Mouse (Mus musculus) kidney, embryonic 14.5 days (tissue): ENCODE measurements at regions not wholly inside any gene's neighbourhood (a gene's known extent, or its start where the extent isn't known, plus 50 kb on each side); places are given as distances from the start of the nearest gene placed in this dataset.

Experiments used
- ATAC-seq: fragments of 200-750 bp; cut with Nextera tagmentation; 2 replicates; pipeline ENCODE4 v1.8.0; 2017; ENCODE audit warnings: moderate number of reproducible peaks, mild to moderate bottlenecking, moderate TSS enrichment, moderate library complexity; ENCODE audit not compliant: low FRiP score, low TSS enrichment
- H3K27ac ChIP-seq: fragments of 300-500 bp; sonication (generic); 2 replicates; pipeline ENCODE4 v1.5.1; 2014; ENCODE audit warnings: low read depth, mild to moderate bottlenecking, low read length, moderate library complexity, mixed read lengths
- H3K27me3 ChIP-seq: fragments of 300-500 bp; sonication (generic); 2 replicates; pipeline ENCODE4 v1.6.1; 2014; ENCODE audit warnings: mild to moderate bottlenecking, low read length; ENCODE audit not compliant: control insufficient read depth, insufficient read depth
- H3K36me3 ChIP-seq: fragments of 300-500 bp; sonication (generic); 2 replicates; pipeline ENCODE4 v1.6.1; 2014; ENCODE audit warnings: low read length, mixed read lengths; ENCODE audit not compliant: control insufficient read depth, insufficient read depth
- H3K4me1 ChIP-seq: fragments of 300-500 bp; sonication (generic); 2 replicates; pipeline ENCODE4 v1.6.1; 2014; ENCODE audit warnings: low read length, mixed read lengths; ENCODE audit not compliant: control insufficient read depth, insufficient read depth
- H3K4me2 ChIP-seq: fragments of 300-500 bp; sonication (generic); replicated peaks from 2 replicates; pipeline ENCODE4 v1.6.1; 2014; ENCODE audit warnings: low read depth, mild to moderate bottlenecking, low read length
- H3K4me3 ChIP-seq: fragments of 300-500 bp; sonication (generic); 2 replicates; pipeline ENCODE4 v1.5.1; 2014; ENCODE audit warnings: mild to moderate bottlenecking, low read length
- H3K9ac ChIP-seq: fragments of 300-500 bp; sonication (generic); 2 replicates; pipeline ENCODE4 v1.6.1; 2014; ENCODE audit warnings: low read depth, mild to moderate bottlenecking, low read length, moderate library complexity
- H3K9me3 ChIP-seq: fragments of 300-500 bp; sonication (generic); 2 replicates; pipeline ENCODE4 v1.6.1; 2016; ENCODE audit warnings: low read length; ENCODE audit not compliant: control insufficient read depth
- WGBS: fragments of 180-500 bp; shearing (Covaris S2); extraction: QIAGEN DNeasy Blood & Tissue Kit; methylation state at CpG from one replicate; pipeline ENCODE4 v1.1.7; 2014; 5-methylcytosine and 5-hydroxymethylcytosine counted together

GRCm38 (mm10) chr3:34219096-34219495 lies 138.0 kb upstream of the Dnajc19 start:
- Histone ChIP-seq H3K4me2 (no peak overlapping the region), H3K9ac (no peak overlapping the region), H3K9me3 (no peaks in the 10 kb centered on the region), H3K27me3 (no peaks in the 10 kb centered on the region), H3K36me3 (no peaks in the 10 kb centered on the region), H3K4me3 (no peak overlapping the region), H3K4me1 (no peaks in the 10 kb centered on the region), H3K27ac (no peak overlapping the region)
- WGBS = 91% methylated on average over 2 of the region's 2 CpGs
- no peak for ATAC-seq

- Histone ChIP-seq H3K4me2 (no peak overlapping the region), H3K36me3 (no peaks in the 10 kb centered on the region), H3K9ac (no peak overlapping the region), H3K4me3 (no peak overlapping the region), H3K9me3 (no peaks in the 10 kb centered on the region), H3K4me1 (no peaks in the 10 kb centered on the region), H3K27me3 (no peaks in the 10 kb centered on the region), H3K27ac (no peak overlapping the region)
- WGBS = 72% methylated on average over 4 of the region's 4 CpGs
- ATAC-seq = no peak
Observed at GRCm38 (mm10) chr3:34217911-34218310, 136.8 kb upstream of the Dnajc19 start.

GRCm38 (mm10) chr3:34214233-34214632 lies 133.1 kb upstream of the Dnajc19 start:
- 88% methylated on average over 6 of the region's 6 CpGs for WGBS
- H3K27me3 ChIP-seq = no peaks in the 10 kb centered on the region
- H3K36me3 ChIP-seq = no peaks in the 10 kb centered on the region
- H3K9ac ChIP-seq = no peak overlapping the region
- H3K27ac ChIP-seq = no peak overlapping the region
- no peaks in the 10 kb centered on the region for H3K9me3 ChIP-seq
- ATAC-seq = no peak
- H3K4me3 ChIP-seq = no peak overlapping the region
- no peak overlapping the region for H3K4me2 ChIP-seq
- H3K4me1 ChIP-seq = no peaks in the 10 kb centered on the region

GRCm38 (mm10) chr3:34206454-34206853 lies 125.3 kb upstream of the Dnajc19 start:
- H3K36me3 ChIP-seq = no peaks in the 10 kb centered on the region
- no peaks in the 10 kb centered on the region for H3K27me3 ChIP-seq
- H3K9ac ChIP-seq = no peak overlapping the region
- 97% methylated on average over 3 of the region's 3 CpGs for WGBS
- H3K9me3 ChIP-seq = no peaks in the 10 kb centered on the region
- no peak for ATAC-seq
- H3K4me1 ChIP-seq = no peaks in the 10 kb centered on the region
- no peak overlapping the region for H3K27ac ChIP-seq
- H3K4me3 ChIP-seq = no peak overlapping the region
- no peak overlapping the region for H3K4me2 ChIP-seq

- Histone ChIP-seq H3K9ac (no peak overlapping the region), H3K4me2 (no peak overlapping the region), H3K36me3 (no peaks in the 10 kb centered on the region), H3K4me1 (no peaks in the 10 kb centered on the region), H3K27ac (no peak overlapping the region), H3K4me3 (no peak overlapping the region), H3K9me3 (no peaks in the 10 kb centered on the region), H3K27me3 (peaks cover 23% of the 10 kb centered on the region)
- 32% methylated on average over 8 of the region's 8 CpGs for WGBS
- no peak for ATAC-seq
Observed at GRCm38 (mm10) chr3:34198228-34198627, 117.1 kb upstream of the Dnajc19 start.

GRCm38 (mm10) chr3:34197163-34197455 lies 116.0 kb upstream of the Dnajc19 start:
- Histone ChIP-seq H3K9me3 (no peaks in the 10 kb centered on the region), H3K27ac (no peak overlapping the region), H3K4me2 (no peak overlapping the region), H3K4me1 (no peaks in the 10 kb centered on the region), H3K27me3 (peaks cover 23% of the 10 kb centered on the region), H3K36me3 (no peaks in the 10 kb centered on the region), H3K9ac (no peak overlapping the region), H3K4me3 (no peak overlapping the region)
- 10% methylated on average over 10 of the region's 10 CpGs for WGBS
- no peak for ATAC-seq

GRCm38 (mm10) chr3:34196451-34197162 lies 115.5 kb upstream of the Dnajc19 start:
- H3K4me3 ChIP-seq = no peak overlapping the region
- no peaks in the 10 kb centered on the region for H3K36me3 ChIP-seq
- 42% methylated on average over 22 of the region's 22 CpGs for WGBS
- H3K9me3 ChIP-seq = no peaks in the 10 kb centered on the region
- H3K9ac ChIP-seq = no peak overlapping the region
- H3K27ac ChIP-seq = no peak overlapping the region
- ATAC-seq = no peak
- H3K4me2 ChIP-seq = no peak overlapping the region
- H3K27me3 ChIP-seq = peaks cover 23% of the 10 kb centered on the region
- no peaks in the 10 kb centered on the region for H3K4me1 ChIP-seq

- no peak for ATAC-seq
- H3K27me3 ChIP-seq = peaks cover 23% of the 10 kb centered on the region
- no peaks in the 10 kb centered on the region for H3K4me1 ChIP-seq
- H3K4me3 ChIP-seq = no peak overlapping the region
- no peaks in the 10 kb centered on the region for H3K9me3 ChIP-seq
- WGBS = 72% methylated on average over 13 of the region's 13 CpGs
- no peak overlapping the region for H3K27ac ChIP-seq
- H3K9ac ChIP-seq = no peak overlapping the region
- no peaks in the 10 kb centered on the region for H3K36me3 ChIP-seq
- no peak overlapping the region for H3K4me2 ChIP-seq
Observed at GRCm38 (mm10) chr3:34195729-34196450, 114.8 kb upstream of the Dnajc19 start.

- no peaks in the 10 kb centered on the region for H3K4me1 ChIP-seq
- 81% methylated on average over 6 of the region's 6 CpGs for WGBS
Observed at GRCm38 (mm10) chr3:34173416-34174097, 92.4 kb upstream of the Dnajc19 start.

More at GRCm38 (mm10) chr3:34173416-34174097, 92.4 kb upstream of the Dnajc19 start:
- H3K36me3 ChIP-seq = no peaks in the 10 kb centered on the region
- no peaks in the 10 kb centered on the region for H3K27me3 ChIP-seq
- no peak for ATAC-seq
- H3K4me3 ChIP-seq = no peak overlapping the region
- H3K27ac ChIP-seq = no peak overlapping the region
- no peak overlapping the region for H3K4me2 ChIP-seq
- H3K9me3 ChIP-seq = no peaks in the 10 kb centered on the region
- H3K9ac ChIP-seq = no peak overlapping the region
